Mouse (Mus musculus) myocyte (in vitro differentiated cells): ENCODE measurements around the gene 2700097O09Rik. TPM values are rescaled to one million over a fixed set of nuclear protein-coding genes. Genes with fewer than 3 reads are reported as not detected.

Source experiments
- H3K27me3 ChIP-seq: one replicate; pipeline ENCODE4 v1.6.1; 2011; ENCODE audit not compliant: control insufficient read depth, insufficient read depth, insufficient read length
- H3K36me3 ChIP-seq: one replicate; pipeline ENCODE4 v1.6.1; 2011; ENCODE audit not compliant: control insufficient read depth, insufficient read depth
- H3K4me2 ChIP-seq: one replicate; pipeline ENCODE4 v1.6.1; 2011; ENCODE audit warnings: low read depth, control low read depth
- H3K4me3 ChIP-seq: one replicate; pipeline ENCODE4 v1.5.1; 2011; ENCODE audit warnings: mild to moderate bottlenecking, control low read depth, moderate library complexity
- H3K79me2 ChIP-seq: one replicate; pipeline ENCODE4 v1.6.1; 2011; ENCODE audit not compliant: control insufficient read depth, insufficient read depth
- H3ac ChIP-seq: one replicate; pipeline ENCODE4 v1.6.1; 2011; ENCODE audit not compliant: control insufficient read depth, insufficient read length
- CEBPB ChIP-seq: IDR thresholded peaks from 2 replicates; pipeline ENCODE4 v1.6.1; 2011; ENCODE audit warnings: mild to moderate bottlenecking, moderate library complexity; ENCODE audit not compliant: poor library complexity, insufficient read depth, severe bottlenecking
- E2F4 ChIP-seq: IDR thresholded peaks from one replicate; pipeline ENCODE4 v1.6.1; 2011; ENCODE audit warnings: mild to moderate bottlenecking, control low read depth, moderate library complexity; ENCODE audit not compliant: insufficient read depth
- MAX ChIP-seq: IDR thresholded peaks from one replicate; pipeline ENCODE4 v1.6.1; 2011; ENCODE audit warnings: low read depth, mild to moderate bottlenecking, control low read depth
- MYOD1 ChIP-seq, 3 experiments: IDR thresholded peaks; one replicate each; pipeline ENCODE4 v1.6.1; 2011; ENCODE audit warnings: control low read depth in 2 of 3, low read depth in 2 of 3, mild to moderate bottlenecking in 2 of 3, moderate library complexity in 1 of 3; ENCODE audit not compliant: insufficient read length in 2 of 3, control insufficient read depth in 1 of 3
- MYOG ChIP-seq, 3 experiments: IDR thresholded peaks; one replicate each; pipeline ENCODE4 v1.6.1; 2011; ENCODE audit warnings: control low read depth in 2 of 3, low read depth in 2 of 3, mild to moderate bottlenecking in 2 of 3; ENCODE audit not compliant: insufficient read length in 2 of 3, control insufficient read depth in 1 of 3, insufficient read depth in 1 of 3
- POLR2A ChIP-seq: IDR thresholded peaks from one replicate; pipeline ENCODE4 v1.6.1; 2011; ENCODE audit warnings: low read depth, mild to moderate bottlenecking, control low read depth, moderate library complexity; ENCODE audit not compliant: insufficient read length
- POLR2AphosphoS2 ChIP-seq: IDR thresholded peaks from one replicate; pipeline ENCODE4 v1.6.1; 2011; ENCODE audit warnings: low read depth, control low read depth; ENCODE audit not compliant: insufficient read length
- REST ChIP-seq: IDR thresholded peaks from one replicate; pipeline ENCODE4 v1.6.1; 2011; ENCODE audit warnings: mild to moderate bottlenecking, control low read depth, moderate library complexity; ENCODE audit not compliant: insufficient read depth, insufficient read length
- SRF ChIP-seq: IDR thresholded peaks from one replicate; pipeline ENCODE4 v1.6.1; 2011; ENCODE audit warnings: low read depth; ENCODE audit not compliant: control insufficient read depth, insufficient read length
- TCF12 ChIP-seq: IDR thresholded peaks from one replicate; pipeline ENCODE4 v1.6.1; 2011; ENCODE audit warnings: mild to moderate bottlenecking, control low read depth; ENCODE audit not compliant: poor library complexity, insufficient read depth, severe bottlenecking
- TCF3 ChIP-seq: IDR thresholded peaks from one replicate; pipeline ENCODE4 v1.6.1; 2011; ENCODE audit warnings: low read depth, control low read depth; ENCODE audit not compliant: insufficient read length
- USF1 ChIP-seq: IDR thresholded peaks from one replicate; pipeline ENCODE4 v1.6.1; 2011; ENCODE audit warnings: low read depth, mild to moderate bottlenecking, control low read depth, moderate library complexity
- polyA plus RNA-seq: library from polyadenylated mRNA; unstranded; fragments of >200 nt; fragmentation: generic; extraction: Trizol; gene quantifications from one replicate; pipeline ENCODE4 v1.2.1, GENCODE M21; 2012; ENCODE audit warnings: missing spikeins

2700097O09Rik gene
- polyA plus RNA-seq, 1 experiment: 4.5 TPM

- Histone ChIP-seq H3K27me3 (no peaks in the 10 kb centered on the region), H3K36me3 (peaks cover 5% of the 10 kb centered on the region), H3K4me3 (no peak overlapping the region), H3K79me2 (no peaks in the 10 kb centered on the region), H3ac (no peak overlapping the region), H3K4me2 (no peak overlapping the region)
- TF ChIP-seq MAX: no peak
- no peak for TF ChIP-seq E2F4
- no peak for TF ChIP-seq TCF3
- no peak for TF ChIP-seq REST
- TF ChIP-seq MYOD1 (IDR thresholded peaks at IDR 0.05; ENCODE audit: control insufficient read depth in 1 of 3, insufficient read length in 2 of 3, low read depth in 2 of 3): no peak
- TF ChIP-seq MYOG (IDR thresholded peaks at IDR 0.05; ENCODE audit: control insufficient read depth in 1 of 3, insufficient read depth in 1 of 3, insufficient read length in 2 of 3, low read depth in 2 of 3): no peak
- no peak for TF ChIP-seq CEBPB
- TF ChIP-seq TCF12: no peak
- TF ChIP-seq SRF: no peak
- no peak for TF ChIP-seq POLR2A
- TF ChIP-seq POLR2AphosphoS2: no peak
- TF ChIP-seq USF1: no peak
These were observed 20.1 kb downstream of the 2700097O09Rik start for GRCm38 (mm10) chr12:55059812-55060211.

DNA sequence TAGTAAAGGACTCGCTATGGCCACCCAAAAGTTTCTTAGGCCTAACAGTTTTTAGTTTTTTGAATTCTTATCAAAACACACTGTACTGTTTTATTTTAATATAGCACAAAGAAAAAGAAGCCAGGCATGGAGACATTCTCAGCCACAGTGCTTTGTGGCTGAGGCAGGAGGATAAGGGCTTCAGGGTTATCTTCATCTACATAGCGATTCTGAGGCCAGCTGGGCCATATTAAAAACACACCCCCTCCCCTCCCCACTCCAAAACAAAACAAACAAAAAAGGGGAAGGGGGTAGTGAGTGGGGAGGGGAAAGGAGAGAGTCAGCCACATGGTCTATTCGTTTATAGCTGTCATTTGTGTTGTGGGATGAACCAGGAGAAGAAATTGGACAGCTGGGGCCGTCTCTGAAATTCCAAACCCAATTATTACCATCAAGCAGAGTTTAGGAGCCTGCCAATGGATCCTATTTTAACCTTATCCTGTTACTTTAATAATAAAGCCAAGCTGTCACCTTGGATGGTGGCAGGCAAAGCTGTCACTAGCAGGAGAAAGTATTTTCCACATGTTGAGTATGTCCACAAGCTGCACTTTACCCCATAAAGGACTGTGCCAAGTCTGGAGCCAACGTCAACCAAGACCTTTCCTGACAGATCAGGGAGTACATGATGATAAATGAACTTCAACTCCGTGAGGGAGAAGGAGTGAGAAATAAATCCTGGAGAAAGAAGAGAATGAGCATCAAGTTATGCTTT is 20.9 kb downstream of the 2700097O09Rik start:
- H3K4me3 ChIP-seq: no peak overlapping the region
- H3ac ChIP-seq: no peak overlapping the region
- no peaks in the 10 kb centered on the region for H3K27me3 ChIP-seq
- H3K79me2 ChIP-seq: no peaks in the 10 kb centered on the region
- H3K36me3 ChIP-seq: peaks cover 5% of the 10 kb centered on the region
- H3K4me2 ChIP-seq: no peak overlapping the region
- TF ChIP-seq SRF (no peak), E2F4 (no peak), MYOD1 (IDR thresholded peaks at IDR 0.05; ENCODE audit: control insufficient read depth in 1 of 3, insufficient read length in 2 of 3, low read depth in 2 of 3) (no peak), MYOG (IDR thresholded peaks at IDR 0.05; ENCODE audit: control insufficient read depth in 1 of 3, insufficient read depth in 1 of 3, insufficient read length in 2 of 3, low read depth in 2 of 3) (no peak), CEBPB (no peak), REST (no peak), TCF3 (no peak), USF1 (no peak), TCF12 (no peak), POLR2A (no peak), MAX (no peak), POLR2AphosphoS2 (no peak)

DNA sequence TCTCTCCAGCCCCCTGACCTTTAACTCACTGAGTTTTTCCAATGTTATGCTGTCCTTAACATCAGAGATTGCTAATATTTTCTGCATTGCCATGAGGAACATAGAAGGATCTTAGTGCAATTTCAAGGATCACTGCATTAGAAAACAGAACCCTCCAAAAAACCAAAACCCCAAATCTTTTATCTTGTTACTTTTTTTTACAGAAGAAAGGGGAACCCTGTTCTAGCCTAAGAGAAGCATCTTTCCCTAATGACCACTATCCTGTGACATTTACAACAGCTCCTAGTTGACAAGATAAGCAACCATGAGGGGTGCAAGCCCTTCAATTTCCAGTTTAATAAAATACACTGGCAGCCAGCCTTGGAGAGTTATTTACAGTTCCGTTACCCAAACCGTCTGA is 23.2 kb downstream of the 2700097O09Rik start:
- no peaks in the 10 kb centered on the region for H3K27me3 ChIP-seq
- no peaks in the 10 kb centered on the region for H3K79me2 ChIP-seq
- no peak overlapping the region for H3ac ChIP-seq
- H3K4me2 ChIP-seq: no peak overlapping the region
- H3K4me3 ChIP-seq: no peak overlapping the region
- H3K36me3 ChIP-seq: peaks cover 5% of the 10 kb centered on the region
- TF ChIP-seq TCF12: no peak
- TF ChIP-seq REST: no peak
- TF ChIP-seq E2F4: no peak
- no peak for TF ChIP-seq MYOG (IDR thresholded peaks at IDR 0.05; ENCODE audit: control insufficient read depth in 1 of 3, insufficient read depth in 1 of 3, insufficient read length in 2 of 3, low read depth in 2 of 3)
- no peak for TF ChIP-seq POLR2AphosphoS2
- no peak for TF ChIP-seq MYOD1 (IDR thresholded peaks at IDR 0.05; ENCODE audit: control insufficient read depth in 1 of 3, insufficient read length in 2 of 3, low read depth in 2 of 3)
- no peak for TF ChIP-seq TCF3
- no peak for TF ChIP-seq POLR2A
- no peak for TF ChIP-seq SRF
- no peak for TF ChIP-seq USF1
- TF ChIP-seq MAX: no peak
- no peak for TF ChIP-seq CEBPB

DNA sequence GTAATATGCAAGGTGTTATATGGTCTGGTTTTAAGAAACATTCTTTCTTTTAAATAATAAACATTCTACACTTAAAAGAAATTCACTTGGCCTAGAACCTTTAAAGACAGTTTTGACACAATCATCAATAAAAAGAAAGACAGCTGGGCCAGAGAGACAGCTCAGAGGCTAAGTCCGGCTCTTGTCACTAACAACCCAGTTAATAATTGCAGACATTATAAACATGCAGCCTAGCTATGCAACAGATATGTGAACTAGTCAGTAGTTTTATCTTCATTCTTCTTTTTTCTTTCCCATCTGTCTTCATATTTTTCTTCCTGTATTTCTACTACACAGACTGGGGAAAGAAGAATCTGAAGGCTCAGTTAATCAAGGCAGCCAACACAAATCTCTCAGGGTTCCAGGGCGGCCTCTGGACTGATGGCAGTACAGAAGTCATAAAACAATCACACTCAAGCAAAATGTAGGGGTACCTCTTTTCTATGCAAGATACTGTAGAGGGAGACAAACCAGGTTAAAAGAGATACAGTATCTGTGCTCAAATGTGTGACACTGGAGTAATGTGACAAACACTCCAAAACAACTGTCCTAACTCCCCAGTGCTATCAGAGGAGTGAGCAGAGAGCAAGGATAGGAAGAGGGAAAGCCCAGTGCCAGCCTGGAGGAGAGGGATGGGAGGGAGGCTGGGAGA is 25.2 kb downstream of the 2700097O09Rik start:
- no peak overlapping the region for H3K4me3 ChIP-seq
- TF ChIP-seq MAX (no peak), TCF12 (no peak), SRF (no peak), MYOG (IDR thresholded peaks at IDR 0.05; ENCODE audit: control insufficient read depth in 1 of 3, insufficient read depth in 1 of 3, insufficient read length in 2 of 3, low read depth in 2 of 3) (no peak), E2F4 (no peak), TCF3 (no peak), MYOD1 (IDR thresholded peaks at IDR 0.05; ENCODE audit: control insufficient read depth in 1 of 3, insufficient read length in 2 of 3, low read depth in 2 of 3) (no peak), POLR2AphosphoS2 (no peak), USF1 (no peak), POLR2A (no peak), REST (no peak), CEBPB (no peak)
- H3K27me3 ChIP-seq: no peaks in the 10 kb centered on the region
- H3K4me2 ChIP-seq: no peak overlapping the region
- peaks cover 5% of the 10 kb centered on the region for H3K36me3 ChIP-seq
- no peak overlapping the region for H3ac ChIP-seq
- no peaks in the 10 kb centered on the region for H3K79me2 ChIP-seq
